Mouse (Mus musculus) mouse embryonic stem cell (cell line): ENCODE data around the gene Fkbp9.

Experiments used
- in situ Hi-C, 2 experiments: fragments of 300-500 bp; cut with MboI; formaldehyde crosslinking; loops; 1 replicate in 1 of 2; 3 replicates in 1 of 2; pipeline ENCODE4 v1.14.3; 2019 to 2020; ENCODE audit warnings: low sequenced_read_pairs in 2 of 2, low pct_unique_long_range_greater_than_20kb in 1 of 2, mixed read lengths in 1 of 2; ENCODE audit not compliant: unreplicated experiment in 1 of 2

The Fkbp9 gene

GRCm38 (mm10) chr6:56920222-56921092 is 88.6 kb downstream of the Fkbp9 start:
- in situ Hi-C loops = no loop called here

DNA sequence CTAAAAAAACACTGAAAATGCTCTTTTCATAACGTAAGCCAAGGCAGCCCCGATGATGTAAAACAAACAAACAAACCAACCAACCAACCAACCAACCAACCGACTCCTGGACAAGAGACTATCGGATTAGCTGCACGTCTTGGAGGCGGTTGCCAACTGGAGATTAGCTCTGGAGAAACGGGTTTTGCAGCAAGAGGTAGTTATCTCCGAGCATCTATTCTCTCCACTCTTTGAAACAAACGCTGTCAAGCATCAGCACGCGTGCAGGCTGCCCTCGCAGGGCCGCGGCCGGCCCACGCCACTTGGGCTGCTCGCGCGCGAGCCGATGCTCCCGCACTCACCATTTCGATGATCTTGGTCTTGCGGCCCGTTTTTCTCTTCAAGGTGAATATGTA is 91.5 kb downstream of the Fkbp9 start:
- in situ Hi-C loops = no loop called here

DNA sequence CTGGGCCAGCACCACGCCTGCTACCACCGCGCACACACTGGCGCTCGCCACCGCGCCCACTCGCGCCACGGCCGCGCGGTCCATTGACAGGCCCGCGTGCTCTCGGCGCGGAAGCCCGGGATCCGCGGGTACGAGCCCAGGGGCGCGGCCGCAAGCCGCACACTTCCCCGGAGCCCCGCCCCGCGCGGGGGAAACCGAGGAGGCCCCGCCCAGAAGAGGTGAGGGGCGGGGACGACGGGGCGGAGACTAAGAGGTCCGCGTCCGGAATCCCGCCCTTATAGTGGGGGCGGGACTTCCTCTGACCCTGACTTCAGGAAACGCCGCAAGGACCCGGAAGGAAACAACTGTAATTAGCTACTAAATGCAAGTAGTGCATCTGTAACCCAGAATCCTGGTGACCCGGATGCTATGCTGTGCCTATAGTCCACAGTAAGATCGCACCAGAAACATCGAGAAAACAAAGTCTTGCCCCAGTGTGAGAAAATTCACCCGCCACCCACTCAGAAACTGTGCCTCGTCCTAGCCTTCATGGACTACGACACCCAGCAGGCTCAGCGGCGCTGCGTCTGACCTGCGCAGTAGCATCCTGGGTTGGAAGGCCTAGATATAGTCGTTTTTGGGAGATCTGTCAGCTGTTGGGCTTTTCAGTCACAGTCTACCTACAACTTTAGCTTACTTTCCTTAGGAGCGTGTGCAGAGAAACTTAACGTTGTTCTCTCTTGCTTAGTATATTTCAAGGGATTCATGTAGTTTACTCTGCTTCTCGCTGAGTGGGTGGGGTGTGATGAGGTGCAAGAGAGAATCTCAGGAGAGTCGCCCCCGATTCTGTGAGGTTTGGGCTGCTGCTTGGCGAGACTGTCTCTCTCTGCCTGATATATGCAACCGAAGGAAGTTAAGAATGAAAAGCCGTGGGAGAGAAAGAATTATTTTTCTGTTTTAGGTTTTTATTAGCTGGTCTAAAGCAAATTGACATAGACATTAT is 92.2 kb downstream of the Fkbp9 start, which contains the start of the genes Nt5c3 and Vmn1r4:
Gene Nt5c3 (minus strand): TSS at position 207 of the 982 bp plus-strand sequence.
Gene Vmn1r4 (plus strand): TSS at position 290 of the 982 bp plus-strand sequence.
- in situ Hi-C loops = no loop called here
